Mouse (Mus musculus): ENCODE results near the gene Epha2. TPM values are rescaled to one million over a fixed set of nuclear protein-coding genes. Genes with fewer than 3 reads are reported as not detected.
A peak's percentile ranks its signal among the peaks of the same experiment; 100 is the strongest.

The Epha2 gene
- polyA plus RNA-seq, 1 experiment from 2014 or later, result 11.8 TPM

DNA sequence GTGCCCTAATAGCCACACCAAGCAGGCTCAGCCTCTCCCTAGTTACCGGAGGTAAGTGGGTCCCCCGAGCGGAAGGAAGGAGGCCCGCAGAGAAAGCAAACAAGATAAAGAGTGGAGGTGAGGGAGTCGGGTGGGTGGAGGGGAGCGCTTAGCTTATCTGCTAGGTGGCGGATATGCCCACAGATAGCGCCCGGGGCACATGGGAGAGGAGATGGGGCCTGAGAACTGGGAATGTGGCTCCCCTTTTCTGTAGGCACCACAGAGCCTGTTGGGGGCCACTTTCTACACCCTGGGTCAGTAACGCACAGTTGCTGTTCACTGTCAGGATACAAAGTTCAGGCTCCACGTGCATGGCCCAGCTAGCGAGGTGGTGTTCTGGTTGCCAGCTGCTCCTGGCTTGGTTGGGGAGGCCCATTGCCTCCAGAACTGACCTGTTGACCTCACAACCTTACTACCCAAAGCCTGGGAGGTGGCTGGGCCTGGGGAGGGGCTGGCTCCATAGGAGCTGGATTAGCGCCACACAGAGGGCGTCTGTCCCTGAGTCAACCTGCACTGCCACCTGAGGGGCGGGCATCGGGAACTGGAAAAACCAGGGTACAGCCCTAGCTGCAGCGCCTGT is 11.6 kb downstream of the Epha2 start:
- peak overlapping the region; percentile 85 for H3K27ac ChIP-seq (ENCODE audit: low read length)
- H3K4me3 ChIP-seq (ENCODE audit: low read length), result no peak overlapping the region
- peak; percentile 42 for ATAC-seq (ENCODE audit: low read depth)
- H3K27me3 ChIP-seq (ENCODE audit: control insufficient read depth, insufficient read depth, low read depth, low read length), result no peaks in the 10 kb centered on the region
- WGBS, result 42% methylated on average over 17 of the region's 17 CpGs
- no peaks in the 10 kb centered on the region for H3K9me3 ChIP-seq (ENCODE audit: control insufficient read depth, low read length)
- 0 out of 2 replicates have a peak overlapping the region, but pooled peaks have one; percentile 30 for H3K4me2 ChIP-seq (ENCODE audit: low read depth, low read length)
- H3K4me1 ChIP-seq (replicated peaks; ENCODE audit: control insufficient read depth, insufficient read depth, low read length), result peaks cover 61% of the 10 kb centered on the region
- peaks cover 5% of the 10 kb centered on the region; the same call in 1 of the 2 replicates for H3K36me3 ChIP-seq (ENCODE audit: control insufficient read depth, insufficient read depth, low read length)
- H3K9ac ChIP-seq (ENCODE audit: low read length), result peak overlapping the region; percentile 28

DNA sequence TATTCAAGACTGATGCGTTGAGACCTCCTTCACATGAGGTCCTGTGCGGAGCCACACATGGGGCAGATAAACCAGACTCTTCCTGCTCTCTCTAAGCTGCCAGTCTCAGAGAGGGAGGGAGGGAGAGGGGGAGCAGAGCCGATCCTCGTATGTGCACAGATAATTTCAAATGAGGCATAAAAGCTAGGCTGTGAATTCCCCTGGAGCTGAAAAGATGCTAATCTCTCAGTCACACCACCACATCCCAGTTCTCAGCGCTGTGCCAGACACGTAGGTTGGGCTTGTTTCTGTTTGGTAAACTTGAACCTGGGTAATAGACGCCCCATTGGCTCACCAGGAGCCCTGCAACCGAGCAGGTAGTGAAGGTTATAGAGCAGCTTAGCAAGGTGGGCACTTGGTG is 12.4 kb downstream of the Epha2 start:
- H3K4me1 ChIP-seq (replicated peaks; ENCODE audit: control insufficient read depth, insufficient read depth, low read length), result peaks cover 61% of the 10 kb centered on the region
- no peak overlapping the region for H3K4me2 ChIP-seq (ENCODE audit: low read depth, low read length)
- peaks cover 7% of the 10 kb centered on the region for H3K36me3 ChIP-seq (ENCODE audit: control insufficient read depth, insufficient read depth, low read length)
- no peaks in the 10 kb centered on the region for H3K9me3 ChIP-seq (ENCODE audit: control insufficient read depth, low read length)
- H3K4me3 ChIP-seq (ENCODE audit: low read length), result no peak overlapping the region
- H3K27me3 ChIP-seq (ENCODE audit: control insufficient read depth, insufficient read depth, low read depth, low read length), result no peaks in the 10 kb centered on the region
- WGBS, result 44% methylated on average over 8 of the region's 8 CpGs
- ATAC-seq (ENCODE audit: low read depth), result no peak
- H3K27ac ChIP-seq (ENCODE audit: low read length), result peak overlapping the region; percentile 85
- peak overlapping the region; percentile 17; the same call in 1 of the 2 replicates for H3K9ac ChIP-seq (ENCODE audit: low read length)

DNA sequence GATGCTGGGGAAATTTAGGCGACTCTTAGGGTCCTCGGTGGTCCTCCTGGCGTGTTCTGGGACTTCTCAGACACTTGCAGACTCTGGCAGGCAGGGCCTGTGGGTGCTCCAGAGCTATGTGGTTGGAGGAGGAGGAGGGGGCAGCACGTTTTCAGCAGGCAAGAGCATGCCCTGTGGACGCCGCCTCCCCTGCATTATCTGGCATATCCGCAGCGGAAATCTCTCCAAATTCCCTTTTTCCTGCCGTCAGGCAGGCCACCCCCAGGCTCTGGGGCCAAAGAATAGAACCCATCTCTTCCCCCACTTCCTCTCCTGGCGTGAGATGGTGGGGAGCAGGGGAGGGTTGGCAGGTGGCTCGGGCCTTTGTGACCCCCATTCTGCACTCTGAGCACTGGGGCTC is 12.9 kb downstream of the Epha2 start:
- H3K4me3 ChIP-seq (ENCODE audit: low read length), result no peak overlapping the region
- H3K9ac ChIP-seq (ENCODE audit: low read length), result peak overlapping the region; percentile 17; the same call in 1 of the 2 replicates
- no peaks in the 10 kb centered on the region for H3K27me3 ChIP-seq (ENCODE audit: control insufficient read depth, insufficient read depth, low read depth, low read length)
- WGBS, result 27% methylated on average over 11 of the region's 11 CpGs
- peaks cover 8% of the 10 kb centered on the region for H3K36me3 ChIP-seq (ENCODE audit: control insufficient read depth, insufficient read depth, low read length)
- H3K4me2 ChIP-seq (ENCODE audit: low read depth, low read length), result no peak overlapping the region
- ATAC-seq (ENCODE audit: low read depth), result peak; percentile 16; the same call in 1 of the 2 replicates
- H3K9me3 ChIP-seq (ENCODE audit: control insufficient read depth, low read length), result no peaks in the 10 kb centered on the region
- peaks cover 61% of the 10 kb centered on the region for H3K4me1 ChIP-seq (replicated peaks; ENCODE audit: control insufficient read depth, insufficient read depth, low read length)
- peak overlapping the region; percentile 85 for H3K27ac ChIP-seq (ENCODE audit: low read length)

- no peaks in the 10 kb centered on the region for H3K27me3 ChIP-seq (ENCODE audit: control insufficient read depth, insufficient read depth, low read depth, low read length)
- ATAC-seq (ENCODE audit: low read depth), result no peak
- H3K9me3 ChIP-seq (ENCODE audit: control insufficient read depth, low read length), result no peaks in the 10 kb centered on the region
- no peak overlapping the region for H3K4me3 ChIP-seq (ENCODE audit: low read length)
- H3K4me2 ChIP-seq (ENCODE audit: low read depth, low read length), result no peak overlapping the region
- peaks cover 57% of the 10 kb centered on the region for H3K4me1 ChIP-seq (replicated peaks; ENCODE audit: control insufficient read depth, insufficient read depth, low read length)
- H3K27ac ChIP-seq (ENCODE audit: low read length), result peak overlapping the region; percentile 70
- peaks cover 10% of the 10 kb centered on the region for H3K36me3 ChIP-seq (ENCODE audit: control insufficient read depth, insufficient read depth, low read length)
- 71% methylated on average over 6 of the region's 6 CpGs for WGBS
- no peak overlapping the region for H3K9ac ChIP-seq (ENCODE audit: low read length)
These were observed 13.7 kb downstream of the Epha2 start for GRCm38 (mm10) chr4:141314745-141315144.

DNA sequence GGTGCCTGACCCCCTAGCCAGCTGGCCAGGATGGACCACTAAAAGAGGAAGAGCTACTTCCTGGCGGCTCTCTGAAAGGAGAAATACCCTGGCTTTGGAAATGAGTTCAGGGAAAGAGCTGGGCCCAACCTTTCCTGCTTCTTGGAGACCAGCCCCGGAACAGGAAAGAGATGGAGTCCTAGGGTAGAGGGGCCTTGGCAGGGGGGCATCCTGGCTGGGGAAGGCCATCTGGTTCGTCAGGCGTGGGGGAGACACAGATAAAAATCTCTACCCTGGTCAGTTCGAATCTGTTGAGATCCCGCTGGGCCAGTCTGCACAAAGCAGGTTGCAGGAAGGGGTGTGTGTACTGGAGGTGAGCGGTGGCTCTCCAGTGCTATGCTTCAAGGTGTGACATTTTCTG is 15.0 kb downstream of the Epha2 start:
- Histone ChIP-seq H3K27me3 (ENCODE audit: control insufficient read depth, insufficient read depth, low read depth, low read length) (no peaks in the 10 kb centered on the region), H3K36me3 (ENCODE audit: control insufficient read depth, insufficient read depth, low read length) (peaks cover 10% of the 10 kb centered on the region), H3K9ac (ENCODE audit: low read length) (no peak overlapping the region; the same call in 1 of the 2 replicates), H3K27ac (ENCODE audit: low read length) (peak overlapping the region; percentile 70), H3K4me1 (replicated peaks; ENCODE audit: control insufficient read depth, insufficient read depth, low read length) (peaks cover 44% of the 10 kb centered on the region), H3K4me2 (ENCODE audit: low read depth, low read length) (no peak overlapping the region), H3K9me3 (ENCODE audit: control insufficient read depth, low read length) (no peaks in the 10 kb centered on the region), H3K4me3 (ENCODE audit: low read length) (no peak overlapping the region)
- ATAC-seq (ENCODE audit: low read depth), result 0 out of 2 replicates have a peak, but pooled peaks have one; percentile 5
- WGBS, result 57% methylated on average over 7 of the region's 7 CpGs

- ATAC-seq (ENCODE audit: low read depth), result no peak
- Histone ChIP-seq H3K4me2 (ENCODE audit: low read depth, low read length) (no peak overlapping the region), H3K27ac (ENCODE audit: low read length) (peak overlapping the region; percentile 70)
These were observed 15.6 kb downstream of the Epha2 start for GRCm38 (mm10) chr4:141316498-141317180.

DNA sequence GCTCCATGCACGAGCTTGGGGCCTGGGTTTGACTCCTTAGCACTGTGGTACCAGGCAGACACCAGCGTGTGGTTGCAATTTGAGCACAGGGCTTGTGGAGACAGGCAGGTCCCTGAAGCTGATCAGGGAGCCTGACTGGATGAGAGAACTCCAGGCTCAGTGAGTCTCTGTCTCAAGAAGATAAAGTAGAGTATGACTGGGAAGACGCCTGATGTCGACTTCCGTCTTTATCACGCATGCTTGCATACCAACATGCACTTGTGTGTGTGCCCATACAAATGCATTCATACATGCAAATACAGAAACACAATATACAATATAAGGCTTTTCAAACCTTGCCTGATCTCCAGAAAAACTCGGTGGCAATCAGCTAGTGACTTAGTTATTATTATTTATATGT is 16.9 kb downstream of the Epha2 start:
- Histone ChIP-seq H3K4me1 (replicated peaks; ENCODE audit: control insufficient read depth, insufficient read depth, low read length) (peaks cover 25% of the 10 kb centered on the region), H3K9me3 (ENCODE audit: control insufficient read depth, low read length) (no peaks in the 10 kb centered on the region), H3K36me3 (ENCODE audit: control insufficient read depth, insufficient read depth, low read length) (peaks cover 19% of the 10 kb centered on the region), H3K4me3 (ENCODE audit: low read length) (no peak overlapping the region), H3K27me3 (ENCODE audit: control insufficient read depth, insufficient read depth, low read depth, low read length) (no peaks in the 10 kb centered on the region), H3K9ac (ENCODE audit: low read length) (no peak overlapping the region), H3K4me2 (ENCODE audit: low read depth, low read length) (no peak overlapping the region), H3K27ac (ENCODE audit: low read length) (no peak overlapping the region)
- no peak for ATAC-seq (ENCODE audit: low read depth)
- 77% methylated on average over 7 of the region's 7 CpGs for WGBS

More at GRCm38 (mm10) chr4:141316498-141317180, 15.6 kb downstream of the Epha2 start:
- peaks cover 10% of the 10 kb centered on the region for H3K36me3 ChIP-seq (ENCODE audit: control insufficient read depth, insufficient read depth, low read length)
- H3K9ac ChIP-seq (ENCODE audit: low read length), result no peak overlapping the region
- no peak overlapping the region for H3K4me3 ChIP-seq (ENCODE audit: low read length)
- 79% methylated on average over 18 of the region's 18 CpGs for WGBS
- H3K27me3 ChIP-seq (ENCODE audit: control insufficient read depth, insufficient read depth, low read depth, low read length), result no peaks in the 10 kb centered on the region
- H3K9me3 ChIP-seq (ENCODE audit: control insufficient read depth, low read length), result no peaks in the 10 kb centered on the region
- peaks cover 38% of the 10 kb centered on the region for H3K4me1 ChIP-seq (replicated peaks; ENCODE audit: control insufficient read depth, insufficient read depth, low read length)

GRCm38 (mm10) chr4:141322526-141322925 is 21.5 kb downstream of the Epha2 start:
- 69% methylated on average over 11 of the region's 11 CpGs for WGBS
- Histone ChIP-seq H3K36me3 (ENCODE audit: control insufficient read depth, insufficient read depth, low read length) (peaks cover 25% of the 10 kb centered on the region), H3K4me2 (ENCODE audit: low read depth, low read length) (no peak overlapping the region), H3K4me3 (ENCODE audit: low read length) (no peak overlapping the region), H3K27me3 (ENCODE audit: control insufficient read depth, insufficient read depth, low read depth, low read length) (no peaks in the 10 kb centered on the region), H3K4me1 (replicated peaks; ENCODE audit: control insufficient read depth, insufficient read depth, low read length) (no peaks in the 10 kb centered on the region), H3K27ac (ENCODE audit: low read length) (no peak overlapping the region), H3K9me3 (ENCODE audit: control insufficient read depth, low read length) (no peaks in the 10 kb centered on the region), H3K9ac (ENCODE audit: low read length) (no peak overlapping the region)
- no peak for ATAC-seq (ENCODE audit: low read depth)

- H3K9me3 ChIP-seq (ENCODE audit: control insufficient read depth, low read length), result no peaks in the 10 kb centered on the region
- no peak overlapping the region for H3K27ac ChIP-seq (ENCODE audit: low read length)
- peak; percentile 46; the same call in 1 of the 2 replicates for ATAC-seq (ENCODE audit: low read depth)
- H3K27me3 ChIP-seq (ENCODE audit: control insufficient read depth, insufficient read depth, low read depth, low read length), result no peaks in the 10 kb centered on the region
- peaks cover 17% of the 10 kb centered on the region for H3K36me3 ChIP-seq (ENCODE audit: control insufficient read depth, insufficient read depth, low read length)
- no peak overlapping the region for H3K4me2 ChIP-seq (ENCODE audit: low read depth, low read length)
- no peak overlapping the region for H3K9ac ChIP-seq (ENCODE audit: low read length)
- 71% methylated on average over 6 of the region's 6 CpGs for WGBS
- no peaks in the 10 kb centered on the region for H3K4me1 ChIP-seq (replicated peaks; ENCODE audit: control insufficient read depth, insufficient read depth, low read length)
- H3K4me3 ChIP-seq (ENCODE audit: low read length), result no peak overlapping the region
These were observed 23.7 kb downstream of the Epha2 start for GRCm38 (mm10) chr4:141324771-141325191.
